Mouse (Mus musculus) testis, adult 10 weeks (tissue): Measurements from ENCODE around the gene Xpot. TPM values are rescaled to one million over a fixed set of nuclear protein-coding genes. Genes with fewer than 3 reads are reported as not detected.

Experiments
- polyA plus RNA-seq: library from polyadenylated mRNA; stranded (reverse); fragments of 350-450 nt; fragmentation: Illumina TruSeq; extraction: RNeasy Lipid Tissue Mini Kit (QIAGEN cat#74804); gene quantifications from one replicate; pipeline ENCODE4 v1.2.3, GENCODE M21; 2014; ENCODE audit warnings: low read depth, low replicate concordance

The Xpot gene
- 54.2 TPM for polyA plus RNA-seq

DNA sequence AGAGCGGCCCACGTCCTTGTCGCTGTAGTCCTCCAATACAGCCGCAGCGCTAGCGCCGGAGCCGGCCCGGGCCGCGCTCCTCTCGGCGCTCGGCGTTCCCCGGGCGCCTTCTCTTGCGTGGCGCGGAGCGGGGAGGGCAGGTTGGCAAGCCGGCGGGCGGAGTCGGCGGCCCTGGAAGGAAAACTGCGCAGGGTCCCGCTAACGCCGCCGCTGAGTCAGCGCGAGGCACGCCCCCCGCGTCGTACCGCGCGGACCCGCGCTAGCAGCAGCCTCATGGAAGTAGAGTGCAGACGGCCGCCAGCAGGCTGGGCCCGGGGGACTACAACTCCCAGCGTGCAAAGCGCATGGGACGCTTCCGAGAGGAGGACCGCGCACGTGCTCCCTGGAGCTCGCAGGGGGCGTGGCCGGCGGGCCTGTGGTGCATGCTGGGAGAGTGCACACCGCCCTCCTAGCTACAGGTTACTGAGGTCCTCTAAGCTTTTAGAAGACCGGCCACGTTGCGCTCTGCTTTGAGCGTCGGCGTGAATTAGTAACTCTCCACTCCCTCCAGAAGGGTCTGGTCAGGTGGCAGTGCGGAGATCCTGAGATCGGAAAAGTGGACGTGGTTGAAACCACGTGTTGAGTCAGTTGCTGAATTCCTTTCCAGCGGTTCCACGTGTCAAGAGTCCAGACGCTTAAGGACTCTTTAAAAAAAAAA, at the start of gene Xpot:
TSS of gene Xpot (minus strand) at position 147 of the 697 bp plus-strand sequence.

DNA sequence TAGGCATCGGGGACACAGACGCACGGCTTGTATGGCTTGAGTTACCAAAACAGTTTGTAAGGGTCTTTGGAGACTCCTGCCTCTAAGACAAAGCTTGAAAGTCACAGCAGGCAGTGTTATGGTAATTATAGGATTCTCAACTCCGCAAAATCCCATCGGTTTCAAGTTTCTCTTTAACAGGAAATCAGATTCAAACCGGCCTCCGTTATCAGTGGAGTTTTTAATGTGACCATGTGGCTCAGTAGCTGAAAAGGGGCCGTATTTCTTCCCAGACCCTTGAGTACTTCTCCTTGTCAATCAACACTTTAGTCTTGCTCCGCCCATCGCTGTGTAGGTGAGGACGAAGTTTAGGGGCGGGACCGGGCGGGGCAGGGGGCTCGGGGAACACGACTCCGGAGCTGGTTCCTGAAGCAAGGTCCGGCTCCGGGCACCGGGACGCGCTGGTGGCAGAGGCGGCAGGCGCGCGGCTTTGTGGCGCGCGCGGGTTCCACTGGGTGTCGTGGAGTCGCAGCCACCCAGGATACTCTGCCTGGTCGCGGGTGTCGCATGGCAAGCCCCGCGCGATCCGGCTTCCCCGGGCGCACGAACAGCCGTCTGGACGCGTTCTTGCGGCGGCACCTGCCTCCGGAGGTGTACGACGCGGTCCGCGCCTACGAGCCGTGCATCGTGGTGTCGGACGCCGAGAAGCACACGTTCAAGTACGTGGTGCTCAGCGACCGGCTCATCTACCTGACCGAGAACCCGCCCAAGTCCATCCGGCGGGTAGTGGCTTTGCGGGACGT, 15.3 kb upstream of the Xpot start, which contains the start of gene D930020B18Rik:
TSS of gene D930020B18Rik (plus strand) at position 317 of the 782 bp plus-strand sequence.

DNA sequence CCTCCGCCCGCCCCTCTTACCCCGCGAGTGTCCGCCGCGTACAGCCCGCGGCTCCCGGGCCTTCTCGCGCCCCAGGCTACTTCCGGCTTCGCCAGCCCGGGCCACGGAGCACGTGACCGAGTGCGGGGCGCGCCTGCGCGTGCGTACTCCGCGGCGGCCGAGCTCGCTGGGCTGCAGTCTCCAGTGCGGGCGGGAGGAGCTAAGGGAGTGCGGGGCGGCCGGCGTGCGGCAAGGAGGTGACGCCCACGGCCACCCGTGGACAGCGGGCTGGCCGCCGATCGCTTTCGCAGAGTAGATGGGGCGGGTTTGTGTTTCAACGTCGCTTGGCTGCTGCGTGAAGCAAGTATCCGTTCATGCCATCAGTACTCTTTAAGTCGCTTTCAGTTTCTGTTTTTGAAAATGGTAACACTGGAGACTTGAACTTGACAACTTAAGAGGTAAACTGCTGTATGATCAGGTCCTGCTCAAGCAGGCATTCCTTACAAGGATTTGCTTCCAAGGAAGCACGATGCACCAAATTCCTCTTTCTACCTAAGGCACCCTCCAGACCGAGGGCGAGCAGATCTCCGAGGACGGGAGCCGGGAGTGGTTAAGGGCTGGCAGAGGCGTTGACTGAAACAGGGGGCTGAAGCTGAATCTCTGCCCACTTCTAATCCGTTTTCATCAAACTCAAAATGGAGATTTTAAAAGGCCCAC, 39.3 kb downstream of the Xpot start, which contains the start of gene Tbk1:
TSS of gene Tbk1 (minus strand) at position 113 of the 696 bp plus-strand sequence.

Other genes starting within 250 kb of the Xpot start
- 2.8 TPM for gene Rassf3, start 150.0 kb downstream of the Xpot start, polyA plus RNA-seq
- 31.2 TPM for gene Tbk1, start 39.5 kb downstream of the Xpot start, polyA plus RNA-seq
- 3.4 TPM for gene D930020B18Rik, start 15.3 kb upstream of the Xpot start, polyA plus RNA-seq
- gene BC048403, start 113.6 kb upstream of the Xpot start, polyA plus RNA-seq: 2.8 TPM